Mouse (Mus musculus): ENCODE measurements at regions not wholly inside any gene's neighbourhood (a gene's known extent, or its start where the extent isn't known, plus 50 kb on each side); places are given as distances from the start of the nearest gene placed in this dataset.

DNA sequence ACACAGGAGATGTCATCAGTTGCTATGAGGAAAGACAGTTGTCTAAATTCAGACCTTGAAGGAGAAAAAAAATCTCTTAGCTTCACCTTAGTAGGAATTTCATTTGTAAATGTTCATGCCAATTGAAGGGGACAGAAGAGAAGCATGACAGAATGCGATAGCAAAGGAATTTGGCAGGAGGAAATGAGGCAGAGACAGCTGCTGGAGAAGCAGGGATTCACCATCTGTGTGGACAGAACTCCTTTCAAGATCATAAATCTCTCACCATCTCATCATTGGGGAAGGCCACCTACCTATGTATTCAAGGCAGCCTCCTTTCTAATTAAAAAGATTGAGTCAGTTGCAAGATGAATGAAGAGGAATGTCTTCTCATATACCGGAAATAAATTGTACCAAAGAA is 387.8 kb downstream of the Hdgfl1 start:
- TF ChIP-seq CTCF (IDR thresholded peaks at IDR 0.05; ENCODE audit: insufficient read depth, low read length), result no peak
- TF ChIP-seq POLR2A (IDR thresholded peaks at IDR 0.05; ENCODE audit: borderline replicate concordance, extremely low read depth, low read depth, low read length), result no peak

All from lung, adult 2 months (tissue).